8 mouse cellular contexts compared by ENCODE assay signal in the genomic region with DNA sequence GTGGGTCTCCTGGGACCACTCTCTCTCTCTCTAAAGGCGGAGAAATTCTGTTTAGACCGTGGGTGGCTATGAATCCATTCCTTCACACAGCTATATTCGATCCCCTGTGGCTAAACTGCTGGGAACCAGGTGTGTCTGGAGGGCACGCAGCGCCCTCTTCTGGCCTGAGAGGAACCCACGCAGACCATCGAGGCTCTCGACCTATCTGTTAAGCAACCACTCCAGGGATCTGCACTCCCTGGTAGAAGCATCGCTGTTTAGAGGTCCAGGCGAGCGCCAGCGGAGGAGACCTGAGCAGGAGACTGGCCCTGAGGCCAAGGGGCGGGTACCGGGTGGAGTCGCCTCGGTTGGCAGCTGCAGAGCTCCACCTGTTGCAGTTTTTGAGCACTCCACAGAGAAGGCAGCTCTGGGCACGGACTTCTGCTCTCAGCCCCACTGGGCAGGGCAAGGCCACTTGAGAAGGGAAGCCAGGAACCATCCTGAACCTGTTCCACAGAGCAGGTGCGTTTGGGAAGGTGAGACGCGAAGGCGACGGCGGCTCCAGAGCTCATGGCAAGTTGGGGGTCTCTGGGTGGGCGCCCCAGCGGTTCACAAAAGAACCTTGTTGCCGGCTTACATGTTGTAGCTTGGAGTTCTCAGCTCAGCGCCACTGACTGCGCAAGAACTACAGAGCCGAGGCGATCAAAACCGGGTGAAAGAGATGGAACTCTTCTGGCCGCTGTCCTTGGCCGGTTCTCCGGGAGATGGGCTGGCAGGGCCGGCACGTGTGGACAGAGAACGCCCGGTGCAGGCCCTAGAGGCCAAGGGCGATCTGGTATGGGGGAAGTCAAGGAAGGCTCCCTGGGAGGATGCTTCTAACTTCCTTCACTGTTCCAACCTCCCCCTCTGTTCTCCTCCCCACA. TPM values are rescaled to one million over a fixed set of nuclear protein-coding genes. Genes with fewer than 3 reads are reported as not detected.
DNase-seq lines count a peak whose midpoint lies in the region; ATAC-seq and TF ChIP-seq lines count a peak whose summit lies in the region.

A gene (plus strand): TSS at position 199 of the 902 bp plus-strand sequence.

- ATAC-seq in forebrain, postnatal 0 days = peak; percentile 72
- ATAC-seq in lung, postnatal 0 days = peak; percentile 68

- no peak within 1 kb of the TSS for H3K9ac ChIP-seq in MEL (ENCODE audit: control insufficient read depth, low read depth, low read length, poor library complexity, severe bottlenecking)
- H3K9ac ChIP-seq in forebrain, postnatal 0 days = peak within 1 kb of the TSS; percentile 52
- H3K9ac ChIP-seq in lung, postnatal 0 days (replicated peaks; ENCODE audit: low read depth) = peak within 1 kb of the TSS; percentile 27

- H3K36me3 ChIP-seq in MEL (ENCODE audit: control insufficient read depth in 1 of 2, insufficient read depth in 2 of 2, low read length in 2 of 2) = peaks cover 0 to 11% of the 10 kb centered on the region in 2 experiments; a peak in 2 of 4 replicates
- H3K36me3 ChIP-seq in forebrain, postnatal 0 days (ENCODE audit: insufficient read depth) = no peaks in the 10 kb centered on the region
- H3K36me3 ChIP-seq in hindbrain, embryonic 10.5 days = no peaks in the 10 kb centered on the region
- no peaks in the 10 kb centered on the region for H3K36me3 ChIP-seq in lung, postnatal 0 days (ENCODE audit: insufficient read depth, low read length)

- no peak within 1 kb of the TSS for H3K4me3 ChIP-seq in MEL (ENCODE audit: control insufficient read depth in 1 of 2, insufficient read depth in 1 of 2, low read depth in 2 of 2, low read length in 2 of 2)
- peak within 1 kb of the TSS; percentile 52 for H3K4me3 ChIP-seq in forebrain, postnatal 0 days (ENCODE audit: low read depth, low read length)
- H3K4me3 ChIP-seq in hindbrain, embryonic 10.5 days = peak within 1 kb of the TSS; percentile 57
- peak within 1 kb of the TSS; percentile 52 for H3K4me3 ChIP-seq in lung, postnatal 0 days (ENCODE audit: low read depth, low read length)

- peak; percentile 58 for DNase-seq in MEL (ENCODE audit: low read depth, low spot score)
- DNase-seq in cerebellum, adult 18-20 months = peak; percentile 59 to 70
- peak; percentile 78 for DNase-seq in forebrain, postnatal 0 days
- peak; percentile 79 for DNase-seq in hindbrain, embryonic 10.5 days (ENCODE audit: low spot score)
- peak; percentile 68 to 80 for DNase-seq in layer of hippocampus, postnatal 10 days (ENCODE audit: low spot score in 2 of 2)
- peak; percentile 87 for DNase-seq in lung, postnatal 0 days (ENCODE audit: low spot score)
- DNase-seq in ovary, postnatal 36 days (ENCODE audit: low spot score) = peak; percentile 66
- peak; percentile 46 to 52 for DNase-seq in thymus, postnatal 36 days

- H3K27ac ChIP-seq in MEL (ENCODE audit: control insufficient read depth, low read depth, low read length) = no peak within 1 kb of the TSS
- no peak within 1 kb of the TSS for H3K27ac ChIP-seq in forebrain, postnatal 0 days (ENCODE audit: low read depth, low read length)
- peak within 1 kb of the TSS; percentile 50 for H3K27ac ChIP-seq in hindbrain, embryonic 10.5 days
- H3K27ac ChIP-seq in lung, postnatal 0 days (ENCODE audit: low read length) = peak within 1 kb of the TSS; percentile 68

- TF ChIP-seq EP300 in MEL (IDR thresholded peaks at IDR 0.05; ENCODE audit: low read depth in 1 of 2, low read length in 2 of 2) = no peak
- TF ChIP-seq EP300 in lung, postnatal 0 days (IDR thresholded peaks at IDR 0.05) = no peak

- H3K79me2 ChIP-seq in MEL (ENCODE audit: control insufficient read depth, insufficient read depth, low read length, poor library complexity) = no peaks in the 10 kb centered on the region; the same call in 1 of the 2 replicates

- peaks cover 0 to 12% of the 10 kb centered on the region in 2 experiments; a peak in 1 of 4 replicates for H3K4me1 ChIP-seq in MEL (ENCODE audit: control insufficient read depth in 1 of 2, insufficient read depth in 2 of 2, low read length in 2 of 2)
- H3K4me1 ChIP-seq in forebrain, postnatal 0 days (ENCODE audit: insufficient read depth) = peaks cover 13% of the 10 kb centered on the region
- H3K4me1 ChIP-seq in hindbrain, embryonic 10.5 days (replicated peaks) = peaks cover 38% of the 10 kb centered on the region
- peaks cover 8% of the 10 kb centered on the region for H3K4me1 ChIP-seq in lung, postnatal 0 days (ENCODE audit: insufficient read depth, low read depth, low read length)

- peak; percentile 66 to 93 (median 80) for TF ChIP-seq CTCF in MEL (IDR thresholded peaks at IDR 0.05 in 2 of 3, conservative IDR thresholded peaks at IDR 0.05 in 1 of 3; ENCODE audit: control insufficient read depth in 1 of 3, insufficient read depth in 1 of 3, low read depth in 2 of 3, low read length in 3 of 3, poor library complexity in 1 of 3, severe bottlenecking in 1 of 3)
- peak; percentile 79 for TF ChIP-seq CTCF in forebrain, postnatal 0 days (IDR thresholded peaks at IDR 0.05; ENCODE audit: low read depth)
- peak; percentile 89 for TF ChIP-seq CTCF in lung, postnatal 0 days (IDR thresholded peaks at IDR 0.05)

- peaks cover 0 to 1% of the 10 kb centered on the region in 2 experiments; a peak in 1 of 4 replicates for H3K27me3 ChIP-seq in MEL (ENCODE audit: control insufficient read depth in 1 of 2, insufficient read depth in 2 of 2, low read length in 2 of 2)
- peaks cover 50% of the 10 kb centered on the region for H3K27me3 ChIP-seq in forebrain, postnatal 0 days (ENCODE audit: insufficient read depth, low read length)
- H3K27me3 ChIP-seq in hindbrain, embryonic 10.5 days (ENCODE audit: insufficient read depth, poor library complexity, severe bottlenecking) = peaks cover 79% of the 10 kb centered on the region
- H3K27me3 ChIP-seq in lung, postnatal 0 days (replicated peaks; ENCODE audit: insufficient read depth, low read length) = peaks cover 36% of the 10 kb centered on the region

- peak; percentile 75 for TF ChIP-seq RAD21 in MEL (IDR thresholded peaks at IDR 0.05; ENCODE audit: low read depth, low read length)

- under 1% methylated on average over 39 of the region's 39 CpGs for WGBS in forebrain, postnatal 0 days
- 2% methylated on average over 39 of the region's 39 CpGs for WGBS in hindbrain, embryonic 10.5 days
- WGBS in lung, postnatal 0 days = 1% methylated on average over 39 of the region's 39 CpGs

- TF ChIP-seq POLR2A in MEL (IDR thresholded peaks at IDR 0.05; ENCODE audit: control insufficient read depth in 1 of 2, insufficient read depth in 1 of 2, low read depth in 1 of 2, low read length in 2 of 2, poor library complexity in 1 of 2) = no peak

- H3K9me3 ChIP-seq in MEL (replicated peaks; ENCODE audit: insufficient read depth, low read length) = no peaks in the 10 kb centered on the region
- no peaks in the 10 kb centered on the region for H3K9me3 ChIP-seq in forebrain, postnatal 0 days (ENCODE audit: low read length)
- no peaks in the 10 kb centered on the region for H3K9me3 ChIP-seq in hindbrain, embryonic 10.5 days
- no peaks in the 10 kb centered on the region for H3K9me3 ChIP-seq in lung, postnatal 0 days (ENCODE audit: low read length)

- peak within 1 kb of the TSS; percentile 93 for H3K4me2 ChIP-seq in forebrain, postnatal 0 days (ENCODE audit: low read depth)
- H3K4me2 ChIP-seq in lung, postnatal 0 days (replicated peaks; ENCODE audit: low read depth, low read length) = peak within 1 kb of the TSS; percentile 81

TF ChIP-seq in MEL, 35 proteins besides CTCF, POLR2A, EP300 and RAD21:
- TF ChIP-seq JUND (IDR thresholded peaks at IDR 0.05; ENCODE audit: low read depth, low read length) = no peak
- TF ChIP-seq SMC3 (IDR thresholded peaks at IDR 0.05; ENCODE audit: low read depth, low read length) = peak; percentile 76
- TF ChIP-seq ZC3H11A (IDR thresholded peaks at IDR 0.05; ENCODE audit: low read depth, low read length) = peak; percentile 60
- no peak for TF ChIP-seq ETS1 (IDR thresholded peaks at IDR 0.05; ENCODE audit: low read depth, low read length)
- no peak for TF ChIP-seq BHLHE40 (IDR thresholded peaks at IDR 0.05; ENCODE audit: borderline replicate concordance, low read depth, low read length)
- no peak for TF ChIP-seq TCF12 (IDR thresholded peaks at IDR 0.05; ENCODE audit: low read depth, low read length)
- no peak for TF ChIP-seq E2F4 (IDR thresholded peaks at IDR 0.05; ENCODE audit: borderline replicate concordance, low read depth, low read length)

RNA-seq across cellular contexts. Expression of the gene that starts here (rescaled TPM):
- not detected in 2 replicates for total RNA-seq in MEL (2012; rRNA removed)
- not detected for polyA plus RNA-seq in MEL (2012; ENCODE audit: insufficient read depth in 1 of 2, insufficient read length in 2 of 2, low read depth in 1 of 2, low replicate concordance in 2 of 2, missing spikeins in 1 of 2)
- 3.2 and 4.3 TPM in 2 replicates for total RNA-seq in forebrain, postnatal 0 days (2014; rRNA removed)
- 1.4 and 2.5 TPM in 2 replicates for polyA plus RNA-seq in forebrain, postnatal 0 days (2015; fragmentation: Nextera tagmentation; extraction: Ambion mirVana)
- polyA plus RNA-seq in hindbrain, embryonic 10.5 days (2016; fragmentation: Nextera tagmentation; extraction: Ambion mirVana) = 0.06 and 0.13 TPM in 2 replicates
- total RNA-seq in layer of hippocampus, postnatal 10 days (2021) = 1 to 10 TPM; 3.3 to 3.7 TPM
- polyA plus RNA-seq in lung, postnatal 0 days (2015; fragmentation: Nextera tagmentation; extraction: Ambion mirVana) = 7.8 and 8.3 TPM in 2 replicates

Comparison
In these comparisons a context has a peak if more than half of its experiments do, and no peak if none do; other contexts are left out.
1. Peak in DNase-seq in MEL; RNA of the gene not detected or under 1 TPM.
2. Peak in DNase-seq, H3K4me3 ChIP-seq and H3K27ac ChIP-seq in hindbrain, embryonic 10.5 days; RNA of the gene not detected or under 1 TPM.
3. H3K4me3 ChIP-seq: peak in forebrain, postnatal 0 days (single experiment) and lung, postnatal 0 days (single experiment); none in MEL (0 of 2).
4. Peak in every context shown above with its lines, with median percentiles within 50 percentile points of each other: DNase-seq and CTCF ChIP-seq.